Mouse (Mus musculus) cerebellum, adult 2 months (tissue): Measurements from ENCODE around the gene Myh6.

Experiments
- CTCF ChIP-seq: fragments of 200-500 bp; IDR thresholded peaks from 2 replicates; pipeline ENCODE4 v1.5.1; 2011; ENCODE audit warnings: low read depth, mild to moderate bottlenecking, control low read depth, low read length, moderate library complexity, borderline replicate concordance; ENCODE audit not compliant: insufficient read depth
- POLR2A ChIP-seq: fragments of 200-500 bp; IDR thresholded peaks from 2 replicates; pipeline ENCODE4 v1.6.1; 2011; ENCODE audit warnings: low read length, control low read depth, borderline replicate concordance; ENCODE audit not compliant: insufficient read depth

DNA sequence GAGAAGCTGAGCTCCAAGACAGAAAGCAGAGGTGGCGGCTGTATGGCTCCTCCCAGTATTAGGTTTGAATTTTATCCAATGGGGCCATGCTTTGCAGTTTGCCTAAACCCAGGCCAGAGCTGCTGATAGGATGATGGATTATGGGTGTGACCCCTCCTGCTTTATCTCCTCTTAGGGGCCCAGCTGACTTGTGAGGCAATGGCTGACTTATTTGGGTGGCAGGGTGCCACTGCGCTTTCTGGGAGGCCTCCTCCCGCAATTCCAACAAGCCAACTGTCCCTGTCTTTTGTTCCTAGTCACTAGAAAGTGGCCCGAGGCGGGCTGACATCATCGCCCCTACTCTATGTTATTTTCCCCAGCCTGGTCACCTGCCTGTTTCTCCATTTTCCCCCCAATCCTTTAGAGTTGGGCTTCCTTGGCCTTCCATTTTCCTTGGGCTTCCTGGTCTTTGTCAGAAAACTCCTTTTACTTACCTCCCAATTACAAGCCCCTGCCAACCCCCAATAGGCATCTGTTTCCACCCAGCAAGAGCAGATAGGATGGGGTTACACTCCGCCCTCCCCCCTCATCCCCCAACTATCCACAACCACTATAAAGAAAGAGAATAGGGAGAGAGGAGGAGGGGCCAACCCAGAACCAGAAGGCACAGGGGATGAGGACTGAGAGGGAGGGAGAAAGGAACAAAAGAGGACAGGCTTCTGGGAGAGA, 41.9 kb downstream of the Myh6 start:
- no peak for TF ChIP-seq CTCF
- no peak for TF ChIP-seq POLR2A
